Mouse (Mus musculus) myocyte (in vitro differentiated cells): Measurements from ENCODE around the gene Ankrd63. TPM values are rescaled to one million over a fixed set of nuclear protein-coding genes. Genes with fewer than 3 reads are reported as not detected.

Experiments
- H3K27me3 ChIP-seq: one replicate; pipeline ENCODE4 v1.6.1; 2011; ENCODE audit not compliant: control insufficient read depth, insufficient read depth, insufficient read length
- H3K36me3 ChIP-seq: one replicate; pipeline ENCODE4 v1.6.1; 2011; ENCODE audit not compliant: control insufficient read depth, insufficient read depth
- H3K4me2 ChIP-seq: one replicate; pipeline ENCODE4 v1.6.1; 2011; ENCODE audit warnings: low read depth, control low read depth
- H3K4me3 ChIP-seq: one replicate; pipeline ENCODE4 v1.5.1; 2011; ENCODE audit warnings: mild to moderate bottlenecking, control low read depth, moderate library complexity
- H3K79me2 ChIP-seq: one replicate; pipeline ENCODE4 v1.6.1; 2011; ENCODE audit not compliant: control insufficient read depth, insufficient read depth
- H3ac ChIP-seq: one replicate; pipeline ENCODE4 v1.6.1; 2011; ENCODE audit not compliant: control insufficient read depth, insufficient read length
- CEBPB ChIP-seq: IDR thresholded peaks from 2 replicates; pipeline ENCODE4 v1.6.1; 2011; ENCODE audit warnings: mild to moderate bottlenecking, moderate library complexity; ENCODE audit not compliant: poor library complexity, insufficient read depth, severe bottlenecking
- E2F4 ChIP-seq: IDR thresholded peaks from one replicate; pipeline ENCODE4 v1.6.1; 2011; ENCODE audit warnings: mild to moderate bottlenecking, control low read depth, moderate library complexity; ENCODE audit not compliant: insufficient read depth
- MAX ChIP-seq: IDR thresholded peaks from one replicate; pipeline ENCODE4 v1.6.1; 2011; ENCODE audit warnings: low read depth, mild to moderate bottlenecking, control low read depth
- MYOD1 ChIP-seq, 3 experiments: IDR thresholded peaks; one replicate each; pipeline ENCODE4 v1.6.1; 2011; ENCODE audit warnings: control low read depth in 2 of 3, low read depth in 2 of 3, mild to moderate bottlenecking in 2 of 3, moderate library complexity in 1 of 3; ENCODE audit not compliant: insufficient read length in 2 of 3, control insufficient read depth in 1 of 3
- MYOG ChIP-seq, 3 experiments: IDR thresholded peaks; one replicate each; pipeline ENCODE4 v1.6.1; 2011; ENCODE audit warnings: control low read depth in 2 of 3, low read depth in 2 of 3, mild to moderate bottlenecking in 2 of 3; ENCODE audit not compliant: insufficient read length in 2 of 3, control insufficient read depth in 1 of 3, insufficient read depth in 1 of 3
- POLR2A ChIP-seq: IDR thresholded peaks from one replicate; pipeline ENCODE4 v1.6.1; 2011; ENCODE audit warnings: low read depth, mild to moderate bottlenecking, control low read depth, moderate library complexity; ENCODE audit not compliant: insufficient read length
- POLR2AphosphoS2 ChIP-seq: IDR thresholded peaks from one replicate; pipeline ENCODE4 v1.6.1; 2011; ENCODE audit warnings: low read depth, control low read depth; ENCODE audit not compliant: insufficient read length
- REST ChIP-seq: IDR thresholded peaks from one replicate; pipeline ENCODE4 v1.6.1; 2011; ENCODE audit warnings: mild to moderate bottlenecking, control low read depth, moderate library complexity; ENCODE audit not compliant: insufficient read depth, insufficient read length
- SRF ChIP-seq: IDR thresholded peaks from one replicate; pipeline ENCODE4 v1.6.1; 2011; ENCODE audit warnings: low read depth; ENCODE audit not compliant: control insufficient read depth, insufficient read length
- TCF12 ChIP-seq: IDR thresholded peaks from one replicate; pipeline ENCODE4 v1.6.1; 2011; ENCODE audit warnings: mild to moderate bottlenecking, control low read depth; ENCODE audit not compliant: poor library complexity, insufficient read depth, severe bottlenecking
- TCF3 ChIP-seq: IDR thresholded peaks from one replicate; pipeline ENCODE4 v1.6.1; 2011; ENCODE audit warnings: low read depth, control low read depth; ENCODE audit not compliant: insufficient read length
- USF1 ChIP-seq: IDR thresholded peaks from one replicate; pipeline ENCODE4 v1.6.1; 2011; ENCODE audit warnings: low read depth, mild to moderate bottlenecking, control low read depth, moderate library complexity
- polyA plus RNA-seq: library from polyadenylated mRNA; unstranded; fragments of >200 nt; fragmentation: generic; extraction: Trizol; gene quantifications from one replicate; pipeline ENCODE4 v1.2.1, GENCODE M21; 2012; ENCODE audit warnings: missing spikeins

Ankrd63 gene
- polyA plus RNA-seq, 1 experiment: 0.01 TPM

DNA sequence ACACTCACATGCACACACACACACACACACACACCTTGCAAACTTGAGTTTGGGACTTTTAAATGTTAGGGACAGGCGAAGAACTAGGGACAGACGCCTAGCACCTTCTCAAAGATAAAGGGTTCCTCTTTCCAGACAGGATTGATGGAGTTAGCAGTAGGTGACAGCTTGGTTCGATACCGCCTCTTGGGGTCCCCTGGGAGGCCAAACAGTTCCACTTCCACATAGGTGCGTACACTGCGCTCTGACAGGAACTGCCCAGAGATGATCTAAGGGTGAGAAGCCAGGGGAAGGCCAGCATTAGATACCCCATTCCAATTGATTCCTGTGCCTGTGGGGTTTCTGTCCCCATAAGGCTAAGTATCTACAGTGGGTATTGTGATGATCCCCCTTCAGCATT lies 9.9 kb upstream of the Ankrd63 start:
- H3K79me2 ChIP-seq: no peaks in the 10 kb centered on the region
- H3K27me3 ChIP-seq: peaks cover 80% of the 10 kb centered on the region
- no peaks in the 10 kb centered on the region for H3K36me3 ChIP-seq
- H3K4me3 ChIP-seq: no peak overlapping the region
- TF ChIP-seq POLR2AphosphoS2 (no peak), E2F4 (no peak), CEBPB (no peak), TCF3 (no peak), USF1 (no peak), MYOD1 (IDR thresholded peaks at IDR 0.05; ENCODE audit: control insufficient read depth in 1 of 3, insufficient read length in 2 of 3, low read depth in 2 of 3) (no peak), MAX (no peak), SRF (no peak)
- H3ac ChIP-seq: no peak overlapping the region
- H3K4me2 ChIP-seq: no peak overlapping the region

DNA sequence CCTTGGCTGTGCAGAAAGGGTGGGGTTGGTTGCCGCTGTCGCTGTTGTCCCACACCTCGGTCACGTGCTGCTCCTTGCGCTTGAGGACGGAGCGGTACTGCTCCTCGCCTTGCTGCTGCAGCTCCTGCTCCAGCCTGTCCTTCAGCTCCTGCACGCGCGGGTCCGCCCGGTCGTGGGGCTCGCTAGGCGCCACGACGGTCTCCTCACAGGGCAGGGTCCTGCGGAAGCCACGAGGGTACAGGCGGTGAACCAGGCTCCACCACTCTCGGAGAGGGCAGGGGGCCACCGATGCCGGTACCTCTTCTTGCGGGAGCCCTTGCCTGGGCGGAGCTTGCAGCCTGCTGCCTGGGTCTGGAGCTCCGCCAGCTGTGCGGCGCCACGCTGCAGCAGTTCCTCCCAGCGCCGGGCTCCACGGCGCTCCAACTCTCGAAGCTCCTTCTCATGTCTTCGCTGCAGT lies 7.3 kb upstream of the Ankrd63 start:
- Histone ChIP-seq H3K4me3 (no peak overlapping the region), H3K4me2 (no peak overlapping the region), H3ac (no peak overlapping the region), H3K27me3 (peaks cover 56% of the 10 kb centered on the region), H3K36me3 (no peaks in the 10 kb centered on the region), H3K79me2 (no peaks in the 10 kb centered on the region)
- TF ChIP-seq MAX: no peak
- no peak for TF ChIP-seq TCF3
- no peak for TF ChIP-seq MYOD1 (IDR thresholded peaks at IDR 0.05; ENCODE audit: control insufficient read depth in 1 of 3, insufficient read length in 2 of 3, low read depth in 2 of 3)
- TF ChIP-seq TCF12: no peak
- no peak for TF ChIP-seq SRF
- no peak for TF ChIP-seq MYOG (IDR thresholded peaks at IDR 0.05; ENCODE audit: control insufficient read depth in 1 of 3, insufficient read depth in 1 of 3, insufficient read length in 2 of 3, low read depth in 2 of 3)
- TF ChIP-seq POLR2AphosphoS2: no peak
- TF ChIP-seq E2F4: no peak
- no peak for TF ChIP-seq USF1
- TF ChIP-seq REST: no peak

DNA sequence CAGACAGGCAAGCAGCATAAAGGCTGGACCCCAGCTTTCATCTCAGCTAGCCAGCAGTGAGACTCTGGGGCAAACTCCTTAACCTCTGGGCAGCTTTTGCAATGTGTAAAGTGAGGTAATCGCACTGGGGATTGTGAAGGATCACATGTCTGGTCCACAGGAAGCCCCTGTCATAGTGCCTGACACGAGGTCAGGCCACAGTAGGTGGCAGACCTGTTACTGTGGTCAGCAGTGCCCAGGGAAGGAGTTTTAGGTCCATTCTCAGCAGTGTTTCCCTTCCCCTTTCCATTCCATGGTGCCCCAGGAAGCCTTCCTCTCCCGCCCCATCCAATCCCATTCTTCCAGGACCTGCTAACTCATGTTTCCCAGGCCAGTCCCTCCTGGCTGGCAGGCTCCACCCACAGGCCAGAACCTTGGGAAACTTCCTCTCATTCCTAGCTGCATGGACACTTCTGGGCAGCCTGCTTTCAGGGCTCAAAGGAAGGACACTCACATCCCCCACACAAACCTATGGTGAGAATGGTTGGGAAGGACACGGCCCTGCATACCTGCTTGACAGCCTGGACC lies 6.0 kb upstream of the Ankrd63 start:
- no peak for TF ChIP-seq POLR2A
- TF ChIP-seq REST: no peak
- TF ChIP-seq CEBPB: no peak
- TF ChIP-seq MYOG (IDR thresholded peaks at IDR 0.05; ENCODE audit: control insufficient read depth in 1 of 3, insufficient read depth in 1 of 3, insufficient read length in 2 of 3, low read depth in 2 of 3): no peak
- TF ChIP-seq MAX: no peak
- TF ChIP-seq MYOD1 (IDR thresholded peaks at IDR 0.05; ENCODE audit: control insufficient read depth in 1 of 3, insufficient read length in 2 of 3, low read depth in 2 of 3): no peak
- TF ChIP-seq TCF3: no peak
- TF ChIP-seq SRF: no peak
- TF ChIP-seq TCF12: no peak
- no peak for TF ChIP-seq E2F4
- H3K4me2 ChIP-seq: no peak overlapping the region
- no peaks in the 10 kb centered on the region for H3K79me2 ChIP-seq
- no peak overlapping the region for H3K4me3 ChIP-seq
- no peak overlapping the region for H3ac ChIP-seq
- peaks cover 56% of the 10 kb centered on the region for H3K27me3 ChIP-seq
- H3K36me3 ChIP-seq: no peaks in the 10 kb centered on the region

DNA sequence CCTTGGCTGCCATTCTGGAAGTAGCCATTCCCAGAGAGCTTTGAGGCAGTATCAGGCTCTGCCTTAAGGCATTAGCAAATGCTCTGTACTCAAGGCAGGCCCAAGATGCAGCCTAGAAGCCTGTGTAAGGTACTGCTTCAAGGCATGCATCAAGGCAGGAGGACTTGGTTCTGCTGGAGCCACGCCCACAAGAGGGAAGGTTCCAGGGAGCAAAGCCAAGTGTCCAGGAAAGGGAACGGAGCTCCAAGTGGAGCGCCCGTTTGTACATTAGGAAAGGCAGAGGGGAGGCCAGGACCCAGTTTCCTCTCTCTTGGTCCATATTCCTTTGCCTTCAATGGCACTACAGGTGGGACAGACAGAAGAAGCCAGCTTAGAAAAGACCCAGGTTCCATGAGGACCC lies 4.7 kb upstream of the Ankrd63 start:
- no peak overlapping the region for H3ac ChIP-seq
- TF ChIP-seq USF1: no peak
- no peak for TF ChIP-seq MYOD1 (IDR thresholded peaks at IDR 0.05; ENCODE audit: control insufficient read depth in 1 of 3, insufficient read length in 2 of 3, low read depth in 2 of 3)
- TF ChIP-seq REST: no peak
- TF ChIP-seq MYOG (IDR thresholded peaks at IDR 0.05; ENCODE audit: control insufficient read depth in 1 of 3, insufficient read depth in 1 of 3, insufficient read length in 2 of 3, low read depth in 2 of 3): no peak
- TF ChIP-seq POLR2A: no peak
- no peak for TF ChIP-seq SRF
- TF ChIP-seq TCF3: no peak
- no peak for TF ChIP-seq MAX
- no peak for TF ChIP-seq E2F4
- TF ChIP-seq CEBPB: no peak
- TF ChIP-seq POLR2AphosphoS2: no peak
- no peak for TF ChIP-seq TCF12
- no peaks in the 10 kb centered on the region for H3K79me2 ChIP-seq
- no peak overlapping the region for H3K4me3 ChIP-seq
- H3K36me3 ChIP-seq: no peaks in the 10 kb centered on the region
- H3K4me2 ChIP-seq: no peak overlapping the region
- peaks cover 61% of the 10 kb centered on the region for H3K27me3 ChIP-seq

DNA sequence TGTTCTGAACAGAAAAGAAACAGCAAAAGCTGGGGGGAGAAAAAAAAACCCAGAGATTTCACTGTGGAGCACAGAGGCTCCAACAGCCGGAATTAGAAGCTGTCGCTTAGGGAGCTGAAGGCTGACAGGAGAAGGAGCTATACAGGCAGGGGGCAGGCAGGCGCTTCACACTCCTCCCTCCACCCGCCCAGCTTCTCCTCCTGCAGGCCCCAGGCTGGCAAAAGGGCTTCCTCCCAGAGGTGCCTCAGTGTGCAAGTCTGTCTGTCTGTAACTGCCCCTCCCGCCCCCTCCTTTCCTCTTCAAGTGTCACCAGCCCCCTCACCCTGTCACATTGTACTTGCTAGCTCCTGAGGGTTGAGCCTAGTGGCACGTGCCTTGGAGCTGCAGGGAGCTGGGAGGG lies 2.7 kb upstream of the Ankrd63 start:
- Histone ChIP-seq H3K27me3 (peaks cover 63% of the 10 kb centered on the region), H3K36me3 (no peaks in the 10 kb centered on the region), H3K4me2 (no peak overlapping the region), H3ac (no peak overlapping the region), H3K4me3 (no peak overlapping the region), H3K79me2 (no peaks in the 10 kb centered on the region)
- no peak for TF ChIP-seq REST
- TF ChIP-seq USF1: no peak
- no peak for TF ChIP-seq CEBPB
- TF ChIP-seq TCF12: no peak
- no peak for TF ChIP-seq POLR2A
- no peak for TF ChIP-seq MYOD1 (IDR thresholded peaks at IDR 0.05; ENCODE audit: control insufficient read depth in 1 of 3, insufficient read length in 2 of 3, low read depth in 2 of 3)
